Mouse (Mus musculus) adipocyte (in vitro differentiated cells): ENCODE data around the gene Dclk3.
A peak's percentile ranks its signal among the peaks of the same experiment; 100 is the strongest.

Source experiments
- DNase-seq: peaks from one replicate; pipeline ENCODE4 v3.0.0-alpha.2; 2016; ENCODE audit warnings: low spot score

Dclk3 gene

GRCm38 (mm10) chr9:111439836-111440201 is 938 bp downstream of the Dclk3 start:
- no peak for DNase-seq

GRCm38 (mm10) chr9:111440446-111440845 is 1.6 kb downstream of the Dclk3 start:
- no peak for DNase-seq

GRCm38 (mm10) chr9:111441151-111441550 is 2.3 kb downstream of the Dclk3 start:
- no peak for DNase-seq

DNA sequence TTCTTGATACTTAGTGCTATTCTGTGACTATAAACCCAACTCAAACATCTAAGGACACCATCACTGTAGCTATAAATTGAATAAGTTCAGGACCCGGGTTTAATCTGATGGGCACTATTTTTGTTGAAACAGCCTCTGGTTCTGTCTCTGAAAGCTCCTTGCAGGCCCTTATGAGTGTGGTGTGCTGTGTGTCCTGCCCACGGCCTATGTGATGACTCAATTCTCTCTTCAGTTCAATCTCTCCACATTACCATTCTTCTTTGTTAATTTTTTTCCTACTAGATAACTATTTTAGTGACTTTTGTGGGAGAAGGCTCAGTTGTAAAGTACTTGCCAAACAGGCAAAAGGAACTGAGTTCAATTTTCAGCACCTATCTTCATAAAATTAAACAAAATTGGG is 7.3 kb downstream of the Dclk3 start:
- no peak for DNase-seq

DNA sequence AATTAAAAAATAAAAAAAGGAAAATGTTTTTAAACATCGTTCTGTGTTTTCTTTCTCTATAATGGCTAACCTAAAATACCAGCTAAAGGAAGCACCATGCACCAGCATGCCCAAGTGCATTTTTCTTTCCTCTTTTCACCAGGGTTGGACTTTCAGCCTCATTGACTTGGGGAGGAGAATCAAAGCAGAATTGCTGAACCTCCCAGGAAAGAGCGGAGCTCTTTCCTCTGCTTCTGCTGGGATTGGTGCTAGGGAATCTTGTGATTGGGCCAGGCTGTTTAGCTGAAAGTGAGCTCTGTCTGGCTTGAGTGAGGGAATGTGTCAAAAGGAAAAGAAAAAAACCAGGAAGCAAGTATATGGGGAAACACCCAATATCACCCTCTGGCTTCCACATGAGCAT is 10.1 kb downstream of the Dclk3 start:
- DNase-seq = no peak

DNA sequence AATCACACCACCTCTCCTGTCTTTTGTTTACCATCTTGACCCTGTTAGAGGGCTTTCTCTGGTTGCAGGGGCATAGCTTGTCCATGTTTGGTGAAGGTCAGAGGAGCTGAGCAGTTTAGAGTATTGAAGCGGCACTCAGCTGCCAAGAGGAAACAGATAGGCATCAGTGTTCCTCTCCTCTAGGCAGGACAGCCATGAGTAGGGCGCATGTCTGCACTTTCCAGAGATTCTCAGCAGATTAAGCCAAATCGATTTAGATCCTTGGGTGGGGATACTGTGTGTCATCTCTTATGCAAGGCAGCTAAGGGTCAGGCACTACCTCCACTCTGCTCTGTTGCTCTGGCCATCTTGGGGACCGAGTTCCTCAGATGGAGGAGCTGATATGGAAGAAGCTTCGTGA is 11.0 kb downstream of the Dclk3 start:
- DNase-seq = no peak

- DNase-seq = no peak
Observed at GRCm38 (mm10) chr9:111450853-111451404, 12.0 kb downstream of the Dclk3 start.

DNA sequence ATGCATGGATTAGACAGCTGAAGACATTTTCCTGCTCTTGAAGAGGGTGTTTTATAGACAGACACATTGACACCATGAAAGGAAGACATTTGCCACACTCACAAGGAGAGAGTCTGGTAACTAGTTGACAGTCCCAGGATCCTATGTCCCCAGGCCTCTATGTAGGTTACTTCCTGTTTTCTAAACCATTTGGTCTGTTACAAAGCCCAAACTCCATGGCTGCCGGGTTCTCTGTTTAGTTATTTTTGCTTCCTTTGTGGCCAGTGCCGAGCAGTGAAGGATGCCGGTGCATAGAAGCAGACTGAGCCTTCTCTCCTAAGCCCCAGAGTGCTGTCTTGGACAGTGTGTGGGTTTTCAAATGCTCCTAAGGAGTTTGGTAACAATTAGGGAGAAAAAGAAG is 15.0 kb downstream of the Dclk3 start:
- no peak for DNase-seq

DNA sequence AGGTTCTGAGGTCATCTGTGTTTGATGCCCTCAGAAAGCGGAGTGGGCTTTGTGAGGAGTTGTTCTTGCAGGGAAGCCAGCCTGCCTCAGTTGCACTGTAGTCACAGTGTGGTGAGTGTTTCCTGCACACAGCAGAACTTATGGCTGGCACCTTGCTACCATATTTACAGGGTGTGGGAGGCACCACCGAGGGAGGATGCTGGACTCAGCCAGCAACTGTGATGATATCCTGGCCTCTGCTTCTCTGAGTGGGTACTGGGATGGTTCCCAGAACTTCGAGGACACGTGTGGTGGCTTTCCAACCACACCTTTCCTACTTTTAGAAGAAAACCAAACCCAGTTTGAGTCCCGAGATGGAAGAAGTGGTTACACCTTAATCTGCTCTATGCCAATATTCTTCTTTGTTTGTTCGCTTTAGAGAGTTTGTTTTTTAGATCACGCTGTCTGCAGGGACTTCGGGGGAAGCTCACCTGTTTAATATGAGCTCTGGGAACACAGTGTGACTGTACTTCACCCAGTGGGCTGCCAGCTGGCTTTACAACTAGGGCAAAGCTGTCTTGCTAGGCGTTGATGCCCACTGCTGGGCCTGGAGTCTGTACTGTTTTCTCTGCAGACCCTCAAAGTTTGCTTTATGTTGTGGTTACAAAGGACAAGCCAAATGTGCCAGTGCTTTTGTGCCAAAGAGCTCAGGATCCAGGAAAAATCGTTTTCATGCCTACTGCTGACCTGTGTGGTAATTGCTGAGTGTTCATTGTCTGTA is 18.5 kb downstream of the Dclk3 start:
- no peak for DNase-seq

GRCm38 (mm10) chr9:111457936-111458310 is 19.0 kb downstream of the Dclk3 start:
- DNase-seq = no peak

GRCm38 (mm10) chr9:111459466-111459865 is 20.6 kb downstream of the Dclk3 start:
- DNase-seq = no peak

- DNase-seq = no peak
Observed at GRCm38 (mm10) chr9:111460201-111460814, 21.4 kb downstream of the Dclk3 start.

- DNase-seq = no peak
Observed at GRCm38 (mm10) chr9:111461415-111462103, 22.7 kb downstream of the Dclk3 start.

DNA sequence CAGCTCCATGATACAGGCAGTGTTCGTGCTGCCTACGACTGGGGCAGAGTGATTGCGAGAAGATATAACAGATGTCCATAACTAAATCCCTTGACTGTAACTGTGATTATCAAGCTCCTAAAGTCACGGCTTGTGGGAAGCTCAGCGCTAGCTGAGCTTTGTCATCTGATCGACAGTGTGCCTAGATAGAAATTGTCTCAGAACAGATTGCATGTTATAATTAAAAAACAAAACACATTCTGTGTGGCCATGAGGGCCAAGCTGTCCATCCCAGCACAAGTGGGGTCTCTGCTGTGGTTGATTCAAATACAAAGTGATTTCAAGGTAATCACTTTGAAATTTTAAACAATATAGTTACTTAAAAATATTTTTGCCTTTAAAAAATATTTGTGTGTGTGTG is 26.8 kb downstream of the Dclk3 start:
- no peak for DNase-seq

DNA sequence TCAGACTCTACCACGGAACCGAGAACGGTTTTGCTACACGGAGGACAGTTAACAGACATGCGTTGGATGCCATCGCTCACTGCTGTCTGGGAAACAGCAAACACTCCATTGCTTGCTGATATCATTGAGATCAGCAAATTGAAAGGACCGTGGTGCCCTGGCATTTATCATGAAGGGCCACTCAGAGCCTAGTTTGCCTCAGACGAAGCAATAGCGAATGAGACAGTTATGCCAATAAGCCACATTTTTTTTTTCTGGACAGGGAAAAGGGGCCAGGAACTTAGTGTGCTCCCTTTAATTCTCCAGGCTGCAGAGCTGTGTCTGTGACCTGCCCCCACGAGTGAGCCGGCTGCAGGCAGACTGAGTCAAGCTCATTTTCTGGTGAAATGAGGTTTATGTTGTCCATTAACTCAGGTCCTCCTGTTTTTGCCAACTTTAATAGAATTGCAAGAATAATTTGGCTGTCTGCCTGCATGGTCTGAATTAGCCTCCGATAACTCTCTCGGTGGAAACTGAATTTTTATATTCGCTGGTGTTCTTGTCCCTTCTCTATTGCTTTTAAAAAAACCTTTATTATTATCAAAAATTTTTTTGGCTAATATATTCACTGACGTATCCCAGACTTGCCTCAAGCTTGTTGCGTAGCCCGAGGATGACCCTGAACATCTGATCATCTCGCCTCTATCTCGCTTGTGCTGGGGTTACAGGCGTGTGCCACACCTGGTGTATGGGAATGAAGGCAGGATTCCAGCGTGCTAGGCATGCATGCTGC is 35.0 kb downstream of the Dclk3 start:
- no peak for DNase-seq

DNA sequence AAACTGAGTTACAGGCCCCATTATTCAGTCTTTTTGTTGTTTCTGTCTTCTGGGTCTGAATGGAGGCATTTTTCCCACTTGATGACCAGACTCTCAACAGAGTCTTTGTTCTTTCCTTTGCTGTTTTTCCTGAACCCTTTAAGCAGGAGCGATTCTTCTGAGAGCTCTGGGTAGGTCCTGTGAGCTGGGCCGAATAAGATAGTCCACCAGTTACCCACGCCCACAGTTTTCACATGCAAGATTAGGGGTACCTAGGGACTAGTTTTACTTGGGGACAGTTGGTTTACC is 35.5 kb downstream of the Dclk3 start:
- no peak for DNase-seq

DNA sequence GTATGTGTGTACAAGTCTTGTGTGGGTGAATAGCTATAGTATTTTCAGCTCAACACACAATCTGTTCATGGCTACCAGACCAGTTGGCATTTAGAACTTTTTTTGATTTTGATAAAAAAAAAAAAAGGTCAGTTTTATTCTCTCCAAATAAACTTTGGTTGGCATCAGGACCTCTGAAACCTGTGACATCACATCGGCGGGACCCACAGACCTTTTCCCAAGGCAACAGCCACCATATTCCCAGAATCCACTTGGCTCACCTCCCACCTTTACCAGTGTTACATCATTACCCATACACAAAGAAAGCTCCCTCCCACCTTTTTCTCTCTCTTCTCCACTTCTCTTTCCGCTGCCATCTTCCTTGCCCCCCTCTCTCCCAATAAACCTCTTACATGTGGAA is 36.4 kb downstream of the Dclk3 start:
- DNase-seq = no peak

- DNase-seq = no peak
Observed at GRCm38 (mm10) chr9:111475973-111476372, 37.1 kb downstream of the Dclk3 start.

GRCm38 (mm10) chr9:111476479-111477016 is 37.7 kb downstream of the Dclk3 start:
- DNase-seq = no peak

- DNase-seq = peak; percentile 9
Observed at GRCm38 (mm10) chr9:111478853-111479490, 40.1 kb downstream of the Dclk3 start.

GRCm38 (mm10) chr9:111481011-111481410 is 42.1 kb downstream of the Dclk3 start:
- DNase-seq = no peak
